ENCODE assay signal across 8 mouse cellular contexts in the genomic region with DNA sequence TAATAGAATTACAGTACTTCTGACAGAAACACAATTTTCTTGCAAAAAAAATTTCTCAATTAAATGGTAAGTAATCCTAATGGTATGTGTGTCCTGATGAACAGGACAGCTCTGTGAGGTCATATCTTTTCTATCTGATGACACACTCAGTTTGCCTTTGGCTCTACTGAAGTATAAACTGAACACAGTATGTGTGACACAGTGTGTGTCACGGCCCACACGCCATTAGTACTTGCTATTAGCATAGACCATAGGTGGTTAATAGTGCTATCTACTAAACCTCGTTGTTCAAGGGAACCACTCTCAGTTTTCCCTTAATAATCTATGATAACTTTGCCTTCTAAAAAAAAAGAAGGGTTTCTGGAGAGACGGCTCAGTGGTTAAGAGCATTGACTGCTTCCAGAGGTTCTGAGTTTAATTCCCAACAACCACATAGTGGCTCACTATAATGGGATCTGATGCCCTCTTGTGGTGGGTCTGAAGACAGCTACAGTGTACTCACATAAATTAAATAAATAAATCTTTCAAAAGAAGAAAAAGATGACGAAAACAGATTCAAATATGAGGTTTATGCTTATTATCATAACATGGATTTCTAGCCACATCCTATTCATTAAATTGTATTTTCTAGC. TPM values are rescaled to one million over a fixed set of nuclear protein-coding genes. Genes with fewer than 3 reads are reported as not detected.
DNase-seq lines count a peak whose midpoint lies in the region; ATAC-seq and TF ChIP-seq lines count a peak whose summit lies in the region.

No protein-coding gene starts in this region.

- no peaks in the 10 kb centered on the region for H3K4me1 ChIP-seq in hindbrain, embryonic 15.5 days (replicated peaks)
- H3K4me1 ChIP-seq in lung, postnatal 0 days (ENCODE audit: insufficient read depth, low read depth, low read length): no peaks in the 10 kb centered on the region

- H3K9ac ChIP-seq in hindbrain, embryonic 15.5 days: no peak overlapping the region
- H3K9ac ChIP-seq in lung, postnatal 0 days (replicated peaks; ENCODE audit: low read depth): no peak overlapping the region

- DNase-seq in heart, adult 11 months: peak; percentile 76
- DNase-seq in heart, postnatal 25 days (ENCODE audit: low spot score): no peak
- DNase-seq in urinary bladder, postnatal 14 days (ENCODE audit: low spot score): peak; percentile 57
- DNase-seq in urinary bladder, postnatal 10 days (ENCODE audit: low spot score): no peak
- DNase-seq in embryo, embryonic 10.5 days (ENCODE audit: low spot score): peak; percentile 68
- peak; percentile 78 for DNase-seq in lung, postnatal 0 days (ENCODE audit: low spot score)
- DNase-seq in thymus, postnatal 14 days: peak; percentile 72

- H3K9me3 ChIP-seq in hindbrain, embryonic 15.5 days: no peaks in the 10 kb centered on the region
- H3K9me3 ChIP-seq in lung, postnatal 0 days (ENCODE audit: low read length): no peaks in the 10 kb centered on the region

- TF ChIP-seq CTCF in lung, postnatal 0 days (IDR thresholded peaks at IDR 0.05): peak; percentile 81

- intact Hi-C loops in heart, postnatal 25 days (cut with DNase I): no loop called here

- H3K27me3 ChIP-seq in hindbrain, embryonic 15.5 days: no peaks in the 10 kb centered on the region
- no peaks in the 10 kb centered on the region for H3K27me3 ChIP-seq in lung, postnatal 0 days (replicated peaks; ENCODE audit: insufficient read depth, low read length)

- H3K36me3 ChIP-seq in hindbrain, embryonic 15.5 days: no peaks in the 10 kb centered on the region
- no peaks in the 10 kb centered on the region for H3K36me3 ChIP-seq in lung, postnatal 0 days (ENCODE audit: insufficient read depth, low read length)

- no peak overlapping the region for H3K4me3 ChIP-seq in hindbrain, embryonic 15.5 days
- H3K4me3 ChIP-seq in lung, postnatal 0 days (ENCODE audit: low read depth, low read length): no peak overlapping the region

- H3K27ac ChIP-seq in hindbrain, embryonic 15.5 days (replicated peaks): no peak overlapping the region
- no peak overlapping the region for H3K27ac ChIP-seq in lung, postnatal 0 days (ENCODE audit: low read length)

- no peak overlapping the region for H3K4me2 ChIP-seq in hindbrain, embryonic 15.5 days
- H3K4me2 ChIP-seq in lung, postnatal 0 days (replicated peaks; ENCODE audit: low read depth, low read length): no peak overlapping the region

- ATAC-seq in hindbrain, embryonic 15.5 days (ENCODE audit: low FRiP score, low read depth): 0 out of 2 replicates have a peak, but pooled peaks have one; percentile 69
- peak; percentile 68 for ATAC-seq in lung, postnatal 0 days

- no peak for TF ChIP-seq EP300 in lung, postnatal 0 days (IDR thresholded peaks at IDR 0.05)

- 58% methylated on average over 5 of the region's 5 CpGs for WGBS in hindbrain, embryonic 15.5 days
- 60% methylated on average over 5 of the region's 5 CpGs for WGBS in lung, postnatal 0 days

RNA-seq across cellular contexts. Expression of a gene that starts 11.5 kb away (rescaled TPM):
- total RNA-seq in heart, postnatal 25 days (2021): 10 to 100 TPM; 19.3 to 19.9 TPM
- polyA plus RNA-seq in hindbrain, embryonic 15.5 days (2015; fragmentation: Nextera tagmentation; extraction: Ambion mirVana): 43.8 and 44.6 TPM in 2 replicates
- 36.4 and 44.0 TPM in 2 replicates for polyA plus RNA-seq in lung, postnatal 0 days (2015; fragmentation: Nextera tagmentation; extraction: Ambion mirVana)

RNA-seq across cellular contexts. Expression of a gene that starts 15.1 kb away (rescaled TPM):
- under 1 TPM in 1 of 2 experiments, not detected in 1; 0.10 TPM for total RNA-seq in heart, postnatal 25 days (2021)
- 0.29 and 0.30 TPM in 2 replicates for polyA plus RNA-seq in hindbrain, embryonic 15.5 days (2015; fragmentation: Nextera tagmentation; extraction: Ambion mirVana)
- 0.19 TPM in 1 of 2 replicates, not detected in the other for polyA plus RNA-seq in lung, postnatal 0 days (2015; fragmentation: Nextera tagmentation; extraction: Ambion mirVana)

RNA-seq across cellular contexts. Expression of a gene that starts 22.1 kb away (rescaled TPM):
- 10 to 100 TPM; 10.5 to 11.5 TPM for total RNA-seq in heart, postnatal 25 days (2021)
- polyA plus RNA-seq in hindbrain, embryonic 15.5 days (2015; fragmentation: Nextera tagmentation; extraction: Ambion mirVana): 259 and 269 TPM in 2 replicates
- polyA plus RNA-seq in lung, postnatal 0 days (2015; fragmentation: Nextera tagmentation; extraction: Ambion mirVana): 7.5 and 8.4 TPM in 2 replicates

RNA-seq across cellular contexts. Expression of a gene that starts 55.0 kb away (rescaled TPM):
- total RNA-seq in heart, postnatal 25 days (2021): not detected
- polyA plus RNA-seq in hindbrain, embryonic 15.5 days (2015; fragmentation: Nextera tagmentation; extraction: Ambion mirVana): not detected in 2 replicates
- not detected in 2 replicates for polyA plus RNA-seq in lung, postnatal 0 days (2015; fragmentation: Nextera tagmentation; extraction: Ambion mirVana)

Comparison
In these comparisons a context has a peak if more than half of its experiments do, and no peak if none do; other contexts are left out.
1. DNase-seq: peak in heart, adult 11 months (single experiment), urinary bladder, postnatal 14 days (single experiment), embryo, embryonic 10.5 days (single experiment), lung, postnatal 0 days (single experiment) and thymus, postnatal 14 days (single experiment); none in heart, postnatal 25 days (single experiment) and urinary bladder, postnatal 10 days (single experiment).
2. RNA of a gene that starts 22.1 kb away (polyA plus RNA-seq): 259 to 269 TPM in hindbrain, embryonic 15.5 days; 7.5 to 8.4 TPM in lung, postnatal 0 days; every median in the first group is over 10 times any median in the second.